Mouse (Mus musculus) liver, embryonic 16.5 days (tissue): Measurements from ENCODE around the gene Neurl2. TPM values are rescaled to one million over a fixed set of nuclear protein-coding genes. Genes with fewer than 3 reads are reported as not detected.
"Not testable (repeated sequence)": the region's sequence is repeated elsewhere in the genome, so short reads cannot be mapped to it uniquely, and the experiment has no call there.

ENCODE experiments used
- ATAC-seq: fragments of 200-750 bp; cut with Nextera tagmentation; 2 replicates; pipeline ENCODE4 v1.8.0; 2017; ENCODE audit warnings: low read depth, mild to moderate bottlenecking, moderate number of reproducible peaks, moderate library complexity
- H3K27ac ChIP-seq: fragments of 300-500 bp; sonication (generic); 2 replicates; pipeline ENCODE4 v1.5.1; 2014; ENCODE audit warnings: mild to moderate bottlenecking, low read length
- H3K27me3 ChIP-seq: fragments of 300-500 bp; sonication (generic); 2 replicates; pipeline ENCODE4 v1.6.1; 2014; ENCODE audit warnings: low read depth, low read length, mixed read lengths; ENCODE audit not compliant: control insufficient read depth, insufficient read depth
- H3K36me3 ChIP-seq: fragments of 300-500 bp; sonication (generic); 2 replicates; pipeline ENCODE4 v1.6.1; 2014; ENCODE audit warnings: mild to moderate bottlenecking; ENCODE audit not compliant: control insufficient read depth, insufficient read depth
- H3K4me1 ChIP-seq: fragments of 300-500 bp; sonication (generic); 2 replicates; pipeline ENCODE4 v1.6.1; 2014; ENCODE audit warnings: low read depth, low read length, mixed read lengths; ENCODE audit not compliant: control insufficient read depth
- H3K4me2 ChIP-seq: fragments of 300-500 bp; sonication (generic); 2 replicates; pipeline ENCODE4 v1.6.1; 2014; ENCODE audit warnings: low read depth, low read length, mixed read lengths
- H3K4me3 ChIP-seq: fragments of 300-500 bp; sonication (generic); 2 replicates; pipeline ENCODE4 v1.5.1; 2014; ENCODE audit warnings: low read depth, mild to moderate bottlenecking, low read length
- H3K9ac ChIP-seq: fragments of 300-500 bp; sonication (generic); 2 replicates; pipeline ENCODE4 v1.6.1; 2014; ENCODE audit warnings: low read depth, low read length
- H3K9me3 ChIP-seq: fragments of 300-500 bp; sonication (generic); replicated peaks from 2 replicates; pipeline ENCODE4 v1.6.1; 2016; ENCODE audit warnings: low read length; ENCODE audit not compliant: control insufficient read depth
- WGBS: fragments of 180-500 bp; shearing (Covaris S2); extraction: QIAGEN DNeasy Blood & Tissue Kit; methylation state at CpG from one replicate; pipeline ENCODE4 v1.1.7; 2014; ENCODE audit not compliant: insufficient replicate concordance; 5-methylcytosine and 5-hydroxymethylcytosine counted together
- polyA plus RNA-seq: library from polyadenylated mRNA; unstranded; fragments of >200 nt; fragmentation: Nextera tagmentation; extraction: Ambion mirVana; gene quantifications from 2 replicates; pipeline ENCODE4 v1.2.1, GENCODE M21; 2015

Neurl2 gene
- polyA plus RNA-seq, 1 experiment from 2014 or later, result 2.5 TPM

GRCm38 (mm10) chr2:164873621-164874020 is 40.4 kb upstream of the Neurl2 start:
- Histone ChIP-seq H3K36me3 (0 out of 2 replicates have a peak, but pooled peaks cover 2% of the 10 kb centered on the region), H3K9me3 (no peaks in the 10 kb centered on the region), H3K9ac (no peak overlapping the region), H3K27me3 (no peaks in the 10 kb centered on the region), H3K27ac (no peak overlapping the region), H3K4me2 (no peak overlapping the region), H3K4me1 (peaks cover 7% of the 10 kb centered on the region), H3K4me3 (no peak overlapping the region)
- WGBS, result 20% methylated on average over 3 of the region's 3 CpGs
- no peak for ATAC-seq

- no peak for ATAC-seq
- Histone ChIP-seq H3K4me1 (no peaks in the 10 kb centered on the region), H3K9me3 (no peaks in the 10 kb centered on the region), H3K36me3 (no peaks in the 10 kb centered on the region), H3K27ac (no peak overlapping the region), H3K4me2 (no peak overlapping the region), H3K27me3 (no peaks in the 10 kb centered on the region), H3K9ac (no peak overlapping the region), H3K4me3 (no peak overlapping the region)
- WGBS, result 45% methylated on average over 6 of the region's 6 CpGs
These were observed 38.5 kb upstream of the Neurl2 start for GRCm38 (mm10) chr2:164871602-164872303.

- Histone ChIP-seq H3K4me1 (no peaks in the 10 kb centered on the region), H3K4me3 (no peak overlapping the region), H3K4me2 (no peak overlapping the region), H3K36me3 (no peaks in the 10 kb centered on the region), H3K9me3 (no peaks in the 10 kb centered on the region), H3K27me3 (no peaks in the 10 kb centered on the region), H3K27ac (no peak overlapping the region), H3K9ac (no peak overlapping the region)
- peak; percentile 33; the same call in 1 of the 2 replicates for ATAC-seq
- 27% methylated on average over 7 of the region's 7 CpGs for WGBS
These were observed 35.2 kb upstream of the Neurl2 start for GRCm38 (mm10) chr2:164868491-164868890.

GRCm38 (mm10) chr2:164867566-164867965 is 34.3 kb upstream of the Neurl2 start:
- WGBS, result 83% methylated on average over 7 of the region's 7 CpGs
- Histone ChIP-seq H3K27ac (no peak overlapping the region), H3K36me3 (no peaks in the 10 kb centered on the region)

GRCm38 (mm10) chr2:164866741-164867551 is 33.7 kb upstream of the Neurl2 start:
- 46% methylated on average over 16 of the region's 16 CpGs for whole genome bisulfite sequencing
- no peak overlapping the region for H3K9ac ChIP-seq
- H3K4me2 ChIP-seq, result no peak overlapping the region
- ATAC-seq, result peak; percentile 42
- H3K9me3 ChIP-seq, result no peaks in the 10 kb centered on the region
- no peaks in the 10 kb centered on the region for H3K36me3 ChIP-seq
- H3K27me3 ChIP-seq, result no peaks in the 10 kb centered on the region
- H3K4me1 ChIP-seq, result no peaks in the 10 kb centered on the region
- H3K27ac ChIP-seq, result no peak overlapping the region
- no peak overlapping the region for H3K4me3 ChIP-seq

More at GRCm38 (mm10) chr2:164867566-164867965, 34.3 kb upstream of the Neurl2 start:
- H3K4me3 ChIP-seq, result no peak overlapping the region
- H3K27me3 ChIP-seq, result no peaks in the 10 kb centered on the region
- H3K4me2 ChIP-seq, result no peak overlapping the region
- no peaks in the 10 kb centered on the region for H3K4me1 ChIP-seq
- ATAC-seq, result no peak
- H3K9me3 ChIP-seq, result no peaks in the 10 kb centered on the region
- H3K9ac ChIP-seq, result no peak overlapping the region

- Histone ChIP-seq H3K9ac (no peak overlapping the region), H3K9me3 (no peaks in the 10 kb centered on the region), H3K27ac (no peak overlapping the region), H3K36me3 (no peaks in the 10 kb centered on the region), H3K4me1 (peaks cover 3% of the 10 kb centered on the region), H3K4me3 (no peak overlapping the region), H3K4me2 (no peak overlapping the region), H3K27me3 (no peaks in the 10 kb centered on the region)
- 30% methylated on average over 4 of the region's 4 CpGs for whole genome bisulfite sequencing
- ATAC-seq, result no peak
These were observed 31.3 kb upstream of the Neurl2 start for GRCm38 (mm10) chr2:164864593-164864992.

- not testable (repeated sequence) for H3K4me3 ChIP-seq, H3K9me3 ChIP-seq, H3K9ac ChIP-seq, H3K27me3 ChIP-seq, H3K4me2 ChIP-seq, H3K27ac ChIP-seq, H3K36me3 ChIP-seq, ATAC-seq, H3K4me1 ChIP-seq
- WGBS, result 77% methylated on average over 7 of the region's 9 CpGs
These were observed 30.2 kb upstream of the Neurl2 start for GRCm38 (mm10) chr2:164863411-164863810.

GRCm38 (mm10) chr2:164862179-164862861 is 29.1 kb upstream of the Neurl2 start:
- H3K4me2 ChIP-seq, result no peak overlapping the region
- no peaks in the 10 kb centered on the region for H3K36me3 ChIP-seq
- H3K9ac ChIP-seq, result no peak overlapping the region
- ATAC-seq, result no peak
- peaks cover 15% of the 10 kb centered on the region for H3K27me3 ChIP-seq
- H3K4me3 ChIP-seq, result no peak overlapping the region
- H3K4me1 ChIP-seq, result peaks cover 3% of the 10 kb centered on the region
- WGBS, result 29% methylated on average over 9 of the region's 9 CpGs
- no peak overlapping the region for H3K27ac ChIP-seq
- H3K9me3 ChIP-seq, result no peaks in the 10 kb centered on the region
